7 mouse cellular contexts compared by ENCODE assay signal in genomic region chr2:152707186-152707585, GRCm38 (mm10). TPM values are rescaled to one million over a fixed set of nuclear protein-coding genes. Genes with fewer than 3 reads are reported as not detected.
A peak's percentile ranks its signal among the peaks of the same experiment; 100 is the strongest.
DNase-seq lines count a peak whose midpoint lies in the region; ATAC-seq and TF ChIP-seq lines count a peak whose summit lies in the region.

No protein-coding gene starts in this region.

- no peak for ATAC-seq in embryonic facial prominence, embryonic 14.5 days (ENCODE audit: low read depth)
- peak; percentile 17 for ATAC-seq in intestine, embryonic 16.5 days
- ATAC-seq in neural tube, embryonic 14.5 days (ENCODE audit: low read depth), result 0 out of 2 replicates have a peak, but pooled peaks have one; percentile 6

- H3K4me2 ChIP-seq in embryonic facial prominence, embryonic 14.5 days (ENCODE audit: low read depth, low read length), result peak overlapping the region; percentile 65
- H3K4me2 ChIP-seq in intestine, embryonic 16.5 days (ENCODE audit: low read depth, low read length), result peak overlapping the region; percentile 66
- peak overlapping the region; percentile 42 for H3K4me2 ChIP-seq in neural tube, embryonic 14.5 days (ENCODE audit: low read depth, low read length)

- no peak for DNase-seq in layer of hippocampus, adult 2 months (ENCODE audit: low spot score in 2 of 2)
- no peak for DNase-seq in layer of hippocampus, postnatal 25 days (ENCODE audit: extremely low spot score in 1 of 2, low spot score in 1 of 2)
- no peak for DNase-seq in embryonic facial prominence, embryonic 14.5 days (ENCODE audit: low spot score)
- no peak for DNase-seq in adrenal gland, postnatal 10 days
- no peak for DNase-seq in yolk sac, embryonic 10.5 days (ENCODE audit: low spot score)

- H3K9me3 ChIP-seq in embryonic facial prominence, embryonic 14.5 days (ENCODE audit: control insufficient read depth, low read length), result no peaks in the 10 kb centered on the region
- H3K9me3 ChIP-seq in intestine, embryonic 16.5 days (ENCODE audit: control insufficient read depth, low read length), result no peaks in the 10 kb centered on the region
- no peaks in the 10 kb centered on the region for H3K9me3 ChIP-seq in neural tube, embryonic 14.5 days (ENCODE audit: control insufficient read depth, low read length)

- peak overlapping the region; percentile 55 for H3K4me3 ChIP-seq in layer of hippocampus, adult 2 months
- peak overlapping the region; percentile 38 for H3K4me3 ChIP-seq in embryonic facial prominence, embryonic 14.5 days (ENCODE audit: low read depth, low read length)
- H3K4me3 ChIP-seq in intestine, embryonic 16.5 days (ENCODE audit: low read length), result peak overlapping the region; percentile 46
- H3K4me3 ChIP-seq in neural tube, embryonic 14.5 days (ENCODE audit: low read depth, low read length), result peak overlapping the region; percentile 29

- H3K36me3 ChIP-seq in embryonic facial prominence, embryonic 14.5 days (ENCODE audit: control insufficient read depth, insufficient read depth, low read length), result peaks cover 45% of the 10 kb centered on the region
- 0 out of 2 replicates have a peak, but pooled peaks cover 10% of the 10 kb centered on the region for H3K36me3 ChIP-seq in intestine, embryonic 16.5 days (ENCODE audit: control insufficient read depth, insufficient read depth, low read length)
- H3K36me3 ChIP-seq in neural tube, embryonic 14.5 days (ENCODE audit: control insufficient read depth, insufficient read depth, low read length), result peaks cover 32% of the 10 kb centered on the region

- peak overlapping the region; percentile 88 for H3K27ac ChIP-seq in layer of hippocampus, adult 2 months
- H3K27ac ChIP-seq in embryonic facial prominence, embryonic 14.5 days (replicated peaks; ENCODE audit: low read depth, low read length), result peak overlapping the region; percentile 96
- H3K27ac ChIP-seq in intestine, embryonic 16.5 days (ENCODE audit: low read length), result peak overlapping the region; percentile 88
- peak overlapping the region; percentile 76 for H3K27ac ChIP-seq in neural tube, embryonic 14.5 days (ENCODE audit: low read depth, low read length)

- no peak for TF ChIP-seq CTCF in layer of hippocampus, adult 2 months (conservative IDR thresholded peaks at IDR 0.05)

- peaks cover 32% of the 10 kb centered on the region for H3K4me1 ChIP-seq in embryonic facial prominence, embryonic 14.5 days (ENCODE audit: control insufficient read depth, insufficient read depth, low read length)
- peaks cover 29% of the 10 kb centered on the region for H3K4me1 ChIP-seq in intestine, embryonic 16.5 days (ENCODE audit: control insufficient read depth, insufficient read depth, low read length)
- H3K4me1 ChIP-seq in neural tube, embryonic 14.5 days (ENCODE audit: control insufficient read depth, insufficient read depth, low read length), result peaks cover 11% of the 10 kb centered on the region; the same call in 1 of the 2 replicates

- H3K9ac ChIP-seq in embryonic facial prominence, embryonic 14.5 days (ENCODE audit: low read depth, low read length), result peak overlapping the region; percentile 69
- peak overlapping the region; percentile 71 for H3K9ac ChIP-seq in intestine, embryonic 16.5 days (ENCODE audit: low read depth, low read length)
- peak overlapping the region; percentile 59 for H3K9ac ChIP-seq in neural tube, embryonic 14.5 days (replicated peaks; ENCODE audit: low read depth, low read length)

- 22% methylated on average over 7 of the region's 7 CpGs for WGBS in embryonic facial prominence, embryonic 14.5 days
- 24% methylated on average over 7 of the region's 7 CpGs for WGBS in intestine, embryonic 16.5 days
- WGBS in neural tube, embryonic 14.5 days, result 19% methylated on average over 7 of the region's 7 CpGs

- no peaks in the 10 kb centered on the region for H3K27me3 ChIP-seq in embryonic facial prominence, embryonic 14.5 days (replicated peaks; ENCODE audit: control insufficient read depth, insufficient read depth, low read length)
- no peaks in the 10 kb centered on the region for H3K27me3 ChIP-seq in intestine, embryonic 16.5 days (replicated peaks; ENCODE audit: control insufficient read depth, insufficient read depth, low read length)
- no peaks in the 10 kb centered on the region for H3K27me3 ChIP-seq in neural tube, embryonic 14.5 days (ENCODE audit: control insufficient read depth, insufficient read depth, low read length)

RNA-seq across cellular contexts. Expression of gene Mcts2, which starts 20.4 kb away (rescaled TPM):
- 10 to 100 TPM; 18.8 to 20.8 TPM for total RNA-seq in layer of hippocampus, adult 2 months (2021)
- total RNA-seq in layer of hippocampus, postnatal 25 days (2021), result 10 to 100 TPM; 21.2 to 22.8 TPM
- 26.7 and 30.2 TPM in 2 replicates for polyA plus RNA-seq in embryonic facial prominence, embryonic 14.5 days (2014; fragmentation: Nextera tagmentation; extraction: Ambion mirVana)
- polyA plus RNA-seq in intestine, embryonic 16.5 days (2015; fragmentation: Nextera tagmentation; extraction: Ambion mirVana), result 18.9 and 25.1 TPM in 2 replicates
- 40.2 and 43.8 TPM in 2 replicates for polyA plus RNA-seq in neural tube, embryonic 14.5 days (2014; fragmentation: Nextera tagmentation; extraction: Ambion mirVana)
- total RNA-seq in adrenal gland, postnatal 10 days (2021), result 10 to 100 TPM; 24.5 to 26.7 TPM

RNA-seq across cellular contexts. Expression of gene Id1, which starts 28.9 kb away (rescaled TPM):
- total RNA-seq in layer of hippocampus, adult 2 months (2021), result 10 to 100 TPM; 23.5 to 25.4 TPM
- total RNA-seq in layer of hippocampus, postnatal 25 days (2021), result 10 to 100 TPM; 19.6 to 22.4 TPM
- polyA plus RNA-seq in embryonic facial prominence, embryonic 14.5 days (2014; fragmentation: Nextera tagmentation; extraction: Ambion mirVana), result 128 and 138 TPM in 2 replicates
- 96.1 and 107 TPM in 2 replicates for polyA plus RNA-seq in intestine, embryonic 16.5 days (2015; fragmentation: Nextera tagmentation; extraction: Ambion mirVana)
- 49.9 and 50.4 TPM in 2 replicates for polyA plus RNA-seq in neural tube, embryonic 14.5 days (2014; fragmentation: Nextera tagmentation; extraction: Ambion mirVana)
- 100 to 1,000 TPM; 112 to 182 TPM for total RNA-seq in adrenal gland, postnatal 10 days (2021)

RNA-seq across cellular contexts. Expression of gene H13, which starts 37.9 kb away (rescaled TPM):
- 10 to 100 TPM; 71.5 to 73.3 TPM for total RNA-seq in layer of hippocampus, adult 2 months (2021)
- total RNA-seq in layer of hippocampus, postnatal 25 days (2021), result 10 to 100 TPM; 78.4 to 81.8 TPM
- polyA plus RNA-seq in embryonic facial prominence, embryonic 14.5 days (2014; fragmentation: Nextera tagmentation; extraction: Ambion mirVana), result 122 and 134 TPM in 2 replicates
- polyA plus RNA-seq in intestine, embryonic 16.5 days (2015; fragmentation: Nextera tagmentation; extraction: Ambion mirVana), result 116 and 119 TPM in 2 replicates
- 156 and 160 TPM in 2 replicates for polyA plus RNA-seq in neural tube, embryonic 14.5 days (2014; fragmentation: Nextera tagmentation; extraction: Ambion mirVana)
- total RNA-seq in adrenal gland, postnatal 10 days (2021), result 100 to 1,000 TPM; 105 to 125 TPM

RNA-seq across cellular contexts. Expression of gene Cox4i2, which starts 46.8 kb away (rescaled TPM):
- 1 to 10 TPM; 1.4 to 1.6 TPM for total RNA-seq in layer of hippocampus, adult 2 months (2021)
- 1 to 10 TPM; 2.0 to 2.7 TPM for total RNA-seq in layer of hippocampus, postnatal 25 days (2021)
- polyA plus RNA-seq in embryonic facial prominence, embryonic 14.5 days (2014; fragmentation: Nextera tagmentation; extraction: Ambion mirVana), result 19.1 and 27.0 TPM in 2 replicates
- 14.8 and 15.3 TPM in 2 replicates for polyA plus RNA-seq in intestine, embryonic 16.5 days (2015; fragmentation: Nextera tagmentation; extraction: Ambion mirVana)
- polyA plus RNA-seq in neural tube, embryonic 14.5 days (2014; fragmentation: Nextera tagmentation; extraction: Ambion mirVana), result 3.6 and 4.5 TPM in 2 replicates
- total RNA-seq in adrenal gland, postnatal 10 days (2021), result 1 to 10 TPM; 8.0 to 8.3 TPM

Comparison
In these comparisons a context has a peak if more than half of its experiments do, and no peak if none do; other contexts are left out.
1. RNA of gene Id1, which starts 28.9 kb away (total RNA-seq): 112 to 182 TPM in adrenal gland, postnatal 10 days; 23.5 to 25.4 TPM in layer of hippocampus, adult 2 months and 19.6 to 22.4 TPM in layer of hippocampus, postnatal 25 days; every median in the first group is over 4 times any median in the second.
2. Peak in every context shown above with its lines, with median percentiles within 50 percentile points of each other: H3K27ac ChIP-seq, H3K4me3 ChIP-seq, H3K4me2 ChIP-seq and H3K9ac ChIP-seq.